Mouse (Mus musculus) frontal cortex, postnatal 14 days (tissue): ENCODE data around the gene Mypop.

Experiments used
- DNase-seq, 2 experiments: peaks; one replicate each; pipeline ENCODE4 v3.0.0; 2022; ENCODE audit warnings: low spot score in 2 of 2

The Mypop gene

DNA sequence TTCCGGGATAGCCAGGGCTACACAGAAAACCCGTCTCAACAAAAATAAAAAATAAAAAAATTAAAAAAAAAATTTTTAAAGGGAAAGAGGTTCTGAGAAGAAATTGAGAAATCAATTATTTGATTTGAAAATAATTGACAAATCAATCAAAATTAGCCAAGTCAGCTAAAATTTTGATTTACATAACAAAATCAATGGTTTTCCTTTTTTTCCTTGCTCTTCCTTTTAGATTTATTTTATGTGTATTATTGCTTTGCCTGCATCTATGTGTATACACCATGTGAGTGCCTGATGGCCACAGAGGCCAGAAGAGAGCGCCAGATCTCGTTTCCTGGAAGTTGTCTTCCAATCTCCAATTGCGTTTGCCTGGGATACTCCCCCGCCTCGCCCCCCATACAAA, 26.9 kb downstream of the Mypop start:
- DNase-seq = no peak

DNA sequence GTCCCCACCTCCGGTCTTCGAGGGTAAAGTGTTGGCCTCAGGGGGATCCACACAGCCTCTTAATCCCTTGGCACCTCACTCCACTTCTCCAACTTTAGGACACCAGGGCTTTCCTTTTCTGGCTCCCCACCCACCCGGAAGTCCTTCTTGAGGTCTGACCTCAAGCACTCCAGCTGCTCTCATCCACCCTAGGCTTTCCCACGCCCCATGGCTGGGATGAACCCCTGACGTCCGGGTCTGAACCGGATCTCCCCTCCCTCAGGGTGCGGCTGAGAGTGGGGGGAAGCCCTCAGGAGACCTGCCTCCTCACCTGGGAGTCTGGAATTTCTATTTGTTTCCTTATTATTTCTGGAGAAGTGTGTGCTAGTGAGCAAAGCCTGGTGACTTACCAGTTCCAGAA, 30.0 kb downstream of the Mypop start:
- no peak for DNase-seq

DNA sequence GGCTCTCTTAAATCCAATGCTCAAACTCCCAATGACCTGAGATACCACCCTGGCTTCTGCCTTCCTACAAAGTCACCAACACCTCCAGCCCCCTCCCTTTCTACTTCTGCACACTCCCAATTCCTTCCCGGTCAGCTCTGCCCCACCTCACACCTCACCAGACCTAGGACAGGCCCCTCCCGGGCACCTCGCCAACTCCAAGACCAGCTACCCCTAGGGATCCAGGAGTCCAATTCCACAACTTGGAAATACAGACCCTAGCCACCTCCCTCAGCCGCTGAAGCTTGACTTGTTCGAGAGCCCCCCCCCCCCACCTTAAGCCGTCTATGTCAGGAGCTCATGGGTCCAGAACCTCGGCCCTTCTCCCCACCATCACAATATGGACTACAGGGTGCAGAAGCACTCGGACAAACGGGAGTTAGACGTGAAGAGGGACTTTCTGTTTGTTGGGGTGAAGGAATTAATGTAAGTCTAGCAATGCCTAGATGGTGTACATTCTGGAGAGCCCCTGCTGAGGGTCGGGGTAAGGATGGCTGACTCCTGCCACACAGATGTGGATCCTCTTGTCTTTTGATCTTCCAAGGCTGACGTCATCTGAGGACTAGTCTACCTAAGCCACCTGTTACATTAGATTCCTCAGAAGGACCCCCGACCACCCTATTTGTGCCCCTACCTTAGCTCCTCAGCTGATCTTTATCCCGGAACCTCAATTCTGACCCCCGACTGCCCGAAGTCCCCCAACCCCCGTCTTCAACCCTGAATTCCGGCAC, 31.3 kb downstream of the Mypop start:
- DNase-seq = no peak

DNA sequence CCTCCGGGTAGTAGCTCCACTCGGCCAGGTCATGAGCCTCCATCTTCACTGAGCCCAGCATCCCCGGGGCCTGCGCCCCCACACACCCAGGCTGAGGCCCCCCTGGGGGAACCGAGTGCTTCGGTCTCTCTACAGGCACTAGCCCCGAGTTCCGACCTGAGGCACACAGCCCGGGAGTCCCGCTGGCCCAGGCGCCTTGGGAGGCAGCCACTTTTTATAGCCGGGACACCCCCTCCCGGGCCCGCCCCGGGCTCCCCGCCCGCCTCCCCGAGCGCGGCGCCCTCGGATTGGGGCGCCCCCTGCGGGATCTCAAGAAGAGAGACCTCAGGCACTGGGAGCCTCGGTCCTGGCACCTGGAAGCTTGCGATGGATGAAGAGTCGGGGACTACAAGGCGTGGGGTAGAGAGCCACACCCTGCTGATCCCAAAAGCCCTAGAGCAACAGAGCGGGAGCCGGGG, 32.3 kb downstream of the Mypop start, which contains the start of gene Foxa3:
Gene Foxa3 (minus strand): TSS at position 182 of the 458 bp plus-strand sequence.
- no peak for DNase-seq

DNA sequence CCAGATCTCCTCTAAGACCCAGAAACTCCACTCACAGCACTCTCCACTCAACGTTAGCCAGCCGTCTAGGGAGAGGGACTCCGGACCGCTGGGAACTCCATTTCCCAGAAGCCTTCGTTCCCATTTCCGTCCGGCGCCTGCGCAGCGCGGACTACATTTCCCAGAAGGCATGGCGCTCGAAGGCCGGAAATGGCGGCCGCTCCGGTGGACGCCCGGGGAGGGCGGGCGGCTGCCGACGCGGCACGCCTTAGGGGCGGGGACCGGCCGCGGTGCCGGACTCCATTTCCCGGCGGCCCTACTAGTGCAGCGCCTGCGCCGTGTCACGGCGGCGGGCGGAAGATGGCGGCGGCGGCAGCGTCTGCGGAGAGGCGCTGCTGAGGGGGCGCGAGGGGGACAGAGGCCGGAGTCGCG, 33.1 kb downstream of the Mypop start, which contains the start of gene Sympk:
Gene Sympk (plus strand): TSS at position 282 of the 411 bp plus-strand sequence.
- peak; percentile 89 to 93 for DNase-seq

DNA sequence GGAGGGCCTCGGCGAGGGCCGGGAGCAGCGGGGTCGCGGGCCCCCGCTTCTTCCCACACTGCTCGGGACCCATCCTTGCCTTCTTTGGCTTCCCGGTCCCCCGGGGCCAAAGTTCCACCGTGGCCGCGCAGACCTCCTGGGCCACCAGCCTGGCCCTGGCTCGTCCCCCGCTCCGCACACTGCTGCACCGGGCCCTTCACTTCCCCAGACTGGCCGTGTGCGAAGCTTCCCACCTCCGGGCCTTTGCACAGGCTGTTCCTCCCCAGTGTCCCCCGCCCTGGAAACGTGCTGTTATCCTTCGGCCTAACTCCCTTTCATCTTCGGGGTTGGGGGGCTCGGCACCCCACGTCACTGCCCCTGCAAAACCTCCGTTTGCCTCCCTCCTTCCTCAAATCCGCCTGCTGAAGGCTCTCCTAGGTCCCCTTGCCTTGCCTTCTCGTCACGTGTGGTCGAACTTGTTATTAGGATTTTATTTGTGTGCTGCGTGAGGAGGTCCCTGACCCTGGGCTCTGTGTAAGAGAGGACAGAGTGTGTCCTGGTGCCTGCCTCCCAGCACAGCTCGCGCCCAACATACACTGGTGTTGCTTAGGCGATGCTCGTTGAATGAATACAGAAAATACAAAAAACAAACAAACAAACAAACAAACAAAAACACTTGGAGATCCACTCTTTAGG, 33.7 kb downstream of the Mypop start:
- no peak for DNase-seq

DNA sequence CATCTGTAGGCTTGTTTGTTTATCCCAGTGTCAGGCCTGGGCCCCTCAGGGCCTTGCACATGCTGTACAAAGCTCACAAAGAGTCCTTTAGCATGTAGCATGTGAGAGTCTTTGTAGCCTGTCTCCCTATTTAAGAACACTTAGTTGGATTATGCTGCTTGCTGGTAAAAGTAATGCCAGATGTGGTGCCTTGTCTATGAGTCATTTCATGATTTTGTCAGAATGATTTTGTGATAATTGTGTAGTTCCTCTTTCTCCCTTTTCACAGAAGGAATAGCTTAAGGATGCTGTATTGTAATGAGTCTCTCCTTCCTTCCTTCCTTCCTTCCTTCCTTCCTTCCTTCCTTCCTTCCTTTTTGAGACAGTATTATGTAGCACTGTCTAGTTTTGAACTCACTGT, 37.0 kb downstream of the Mypop start:
- no peak for DNase-seq

DNA sequence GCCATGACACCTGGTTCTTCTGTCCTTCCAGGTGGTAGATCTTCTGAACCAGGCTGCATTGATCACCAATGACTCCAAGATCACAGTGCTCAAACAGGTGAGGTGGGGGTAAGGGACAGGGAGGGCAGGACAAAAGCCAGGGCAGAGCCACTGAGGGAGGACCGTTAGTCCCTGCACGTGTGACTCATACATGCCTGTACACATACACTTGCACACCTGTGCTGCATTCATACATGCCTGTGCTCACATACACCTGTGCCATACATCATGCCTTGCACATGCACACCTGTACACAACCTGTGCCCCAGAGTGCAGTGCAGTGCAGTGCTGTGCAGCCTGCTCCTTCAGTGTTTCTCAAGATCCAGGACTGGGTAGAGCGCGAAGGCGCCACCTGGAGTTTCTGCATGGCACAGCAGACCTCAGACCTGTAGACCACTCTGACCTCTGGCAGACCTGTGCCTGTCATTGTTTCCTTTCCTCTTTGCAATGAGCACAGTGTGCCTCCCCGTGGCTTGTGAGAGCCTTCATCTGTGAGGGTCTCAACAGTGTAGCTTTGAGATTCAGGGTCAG, 38.1 kb downstream of the Mypop start:
- DNase-seq = no peak

DNA sequence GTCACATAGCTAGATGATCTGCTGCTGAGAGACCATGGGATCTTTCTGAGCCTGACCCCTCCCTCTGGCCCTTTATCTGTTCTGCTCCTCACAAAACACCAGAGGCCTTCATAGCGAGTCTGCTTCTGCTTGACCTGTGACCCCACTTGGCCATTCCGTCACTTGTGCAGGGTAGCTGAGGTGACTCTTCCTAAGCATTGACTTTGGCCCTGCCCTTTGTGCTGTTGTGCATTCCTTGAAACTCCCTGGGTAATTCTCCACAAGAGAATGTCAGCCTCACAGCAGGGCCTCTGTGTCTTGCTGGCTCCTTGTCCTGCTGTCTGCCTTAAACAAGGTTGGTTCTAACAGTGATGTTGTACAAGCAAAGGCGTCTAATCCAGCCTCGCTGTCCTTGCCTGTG, 40.6 kb downstream of the Mypop start:
- DNase-seq = no peak

DNA sequence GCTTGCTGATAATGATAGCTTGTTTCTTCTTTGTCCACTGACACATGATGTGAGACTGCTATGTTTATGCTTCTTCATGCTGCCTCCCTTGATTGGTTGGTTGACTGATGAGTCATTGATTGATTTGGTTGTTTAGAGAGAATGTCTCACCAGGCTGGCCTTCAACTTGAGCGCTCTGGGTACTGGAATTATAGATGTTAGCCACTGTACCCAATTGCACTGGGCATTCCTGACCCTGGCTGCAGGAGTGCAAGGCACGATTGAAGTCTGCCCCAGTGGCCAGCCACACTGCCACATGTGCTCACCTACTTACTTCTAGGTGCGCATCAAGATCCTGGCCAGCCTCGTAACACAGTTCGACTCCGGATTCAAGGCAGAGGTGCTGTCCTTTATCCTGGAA, 53.6 kb downstream of the Mypop start:
- no peak for DNase-seq

DNA sequence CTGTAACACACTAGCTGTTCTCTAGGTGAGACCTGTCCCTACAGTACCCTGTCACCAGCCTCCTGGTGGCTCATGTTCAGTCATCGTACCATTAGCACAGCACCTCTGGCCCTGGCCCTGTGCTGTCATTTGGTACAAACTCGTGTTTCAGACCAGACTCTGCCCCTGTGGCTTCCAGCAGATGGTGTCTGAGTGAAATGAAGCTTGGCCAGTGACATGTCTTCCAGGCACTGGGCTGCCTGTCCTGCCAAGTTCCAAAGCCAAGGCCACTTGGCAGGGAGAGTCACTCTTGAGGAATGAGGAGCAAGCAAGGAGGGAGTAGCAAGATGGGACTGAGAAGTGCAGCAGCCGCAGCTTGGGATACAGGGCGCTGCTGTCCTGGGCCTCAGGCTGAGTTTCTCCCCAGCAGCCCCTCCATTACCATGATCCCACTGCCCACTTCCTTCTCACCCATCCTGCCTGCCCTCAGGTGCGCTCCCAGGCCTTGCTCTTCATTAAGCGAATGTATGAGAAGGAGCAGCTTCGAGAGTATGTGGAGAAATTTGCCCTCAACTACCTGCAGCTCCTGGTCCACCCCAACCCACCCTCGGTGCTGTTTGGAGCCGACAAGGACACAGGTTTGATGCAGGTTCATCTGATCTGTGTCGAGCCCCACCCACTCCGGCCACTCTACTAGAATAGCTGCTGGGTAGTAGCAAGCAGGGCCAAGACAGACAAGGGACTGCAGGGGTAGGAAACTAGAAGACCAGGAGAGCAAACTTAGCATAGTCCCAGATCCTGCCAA, 55.4 kb downstream of the Mypop start:
- no peak for DNase-seq

DNA sequence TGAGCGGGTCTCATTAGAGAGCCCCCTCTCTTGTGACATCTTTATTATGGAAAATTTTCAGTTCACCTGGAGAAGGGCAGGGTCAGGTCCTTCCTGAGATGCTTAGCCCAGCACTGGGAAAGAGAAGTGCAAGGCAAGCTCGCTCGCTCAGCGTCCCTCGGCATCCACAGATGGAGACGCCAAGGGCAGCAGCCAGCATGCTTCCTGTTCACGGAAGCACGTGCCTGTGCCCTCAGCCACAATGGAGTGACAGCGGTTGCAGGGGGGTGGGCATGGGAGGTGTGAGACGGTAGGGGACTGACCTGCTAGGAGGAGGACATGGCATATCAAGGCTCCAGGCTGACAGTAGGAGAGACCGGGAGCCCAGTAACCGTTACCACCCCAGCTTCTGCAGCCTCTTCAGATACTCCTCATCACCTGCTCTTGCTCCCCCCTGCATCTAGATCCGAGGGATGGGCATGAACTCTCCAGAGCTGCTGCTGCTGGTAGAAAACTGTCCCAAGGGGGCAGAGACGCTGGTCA, 57.0 kb downstream of the Mypop start:
- no peak for DNase-seq

DNA sequence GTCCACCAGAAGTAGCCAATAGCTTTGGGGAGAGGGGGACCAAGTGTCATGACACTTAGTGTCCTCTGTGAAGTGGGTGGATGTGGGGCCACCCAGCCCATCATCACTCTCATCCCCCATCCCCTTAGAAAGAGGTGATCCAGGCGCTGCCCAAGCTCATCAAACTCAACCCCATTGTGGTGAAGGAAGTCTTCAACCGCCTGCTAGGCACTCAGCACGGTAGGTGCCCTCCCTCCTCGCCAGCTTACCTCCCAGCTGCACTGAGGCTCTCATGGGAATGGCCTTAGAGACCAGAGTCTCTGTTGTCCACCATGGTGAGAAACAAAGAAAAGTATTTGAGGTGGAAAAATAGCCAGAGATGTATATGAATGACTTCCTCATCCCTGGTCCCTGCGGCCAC, 58.2 kb downstream of the Mypop start:
- no peak for DNase-seq

DNA sequence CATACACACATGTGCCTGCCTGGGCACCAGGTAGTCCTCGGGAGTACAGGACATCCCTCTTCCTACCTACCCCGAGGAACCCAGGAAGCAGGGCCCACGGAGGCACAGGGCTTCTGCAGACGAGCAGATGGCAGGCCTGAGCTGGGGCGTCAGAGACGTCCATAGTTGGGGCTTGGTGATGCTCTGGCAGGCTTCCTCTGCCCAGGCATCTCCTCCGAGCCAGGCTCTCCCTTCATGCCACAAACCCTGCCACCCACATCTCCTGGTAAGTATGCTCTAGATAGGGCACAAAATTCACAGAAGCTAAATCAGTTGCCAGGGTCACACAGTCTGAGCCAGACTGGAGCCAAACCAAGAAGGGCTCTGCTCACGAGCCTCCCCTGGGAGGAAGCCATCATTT, 59.1 kb downstream of the Mypop start:
- no peak for DNase-seq

DNA sequence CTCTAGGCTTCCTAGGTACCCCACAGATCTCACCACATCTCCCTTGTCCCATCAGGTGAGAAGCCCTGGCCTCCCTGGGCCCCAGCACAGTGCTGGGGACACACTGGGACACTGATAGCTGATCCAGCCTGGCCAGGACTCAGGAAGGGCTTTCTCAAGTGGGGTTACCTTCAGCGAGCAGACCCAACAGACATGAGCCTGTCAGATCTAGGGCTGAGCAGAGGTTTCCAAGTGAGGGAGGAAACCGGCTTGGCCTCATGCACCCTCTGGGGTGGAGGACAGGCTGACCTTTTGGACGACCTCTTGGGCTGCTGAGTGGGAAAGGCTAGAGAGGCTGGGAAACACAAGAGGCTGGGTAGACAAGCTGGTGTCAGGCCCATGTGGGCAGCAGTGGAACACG, 60.1 kb downstream of the Mypop start:
- DNase-seq = no peak
